Mouse (Mus musculus) cerebellum, adult 9-10 months (tissue): ENCODE measurements around the gene Nudt1.
"Not testable (repeated sequence)": the region's sequence is repeated elsewhere in the genome, so short reads cannot be mapped to it uniquely, and the experiment has no call there.

Source experiments
- DNase-seq: peaks from one replicate; pipeline ENCODE4 v3.0.0; 2022

Nudt1 gene

DNA sequence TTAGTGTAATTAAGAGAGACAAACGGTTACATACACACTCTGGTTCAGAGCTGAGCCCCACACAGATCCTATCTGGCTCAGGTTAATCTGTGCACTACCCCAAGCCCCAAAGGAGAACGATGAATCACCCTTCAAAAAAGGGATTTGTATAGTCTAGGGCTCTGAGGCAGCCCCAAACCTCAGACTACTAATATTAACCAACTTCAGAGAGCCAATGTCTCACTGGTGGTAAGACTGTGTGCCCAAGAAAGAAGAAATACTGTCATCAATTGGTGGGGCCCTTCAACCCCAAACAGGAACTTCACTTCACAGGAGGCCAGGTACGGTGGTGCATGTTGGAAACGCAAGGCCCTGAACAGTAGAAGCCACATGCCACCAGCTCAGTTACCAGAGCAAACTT lies 23.8 kb downstream of the Nudt1 start:
- DNase-seq = no peak

GRCm38 (mm10) chr5:140346050-140346449 lies 24.6 kb downstream of the Nudt1 start:
- DNase-seq = no peak

DNA sequence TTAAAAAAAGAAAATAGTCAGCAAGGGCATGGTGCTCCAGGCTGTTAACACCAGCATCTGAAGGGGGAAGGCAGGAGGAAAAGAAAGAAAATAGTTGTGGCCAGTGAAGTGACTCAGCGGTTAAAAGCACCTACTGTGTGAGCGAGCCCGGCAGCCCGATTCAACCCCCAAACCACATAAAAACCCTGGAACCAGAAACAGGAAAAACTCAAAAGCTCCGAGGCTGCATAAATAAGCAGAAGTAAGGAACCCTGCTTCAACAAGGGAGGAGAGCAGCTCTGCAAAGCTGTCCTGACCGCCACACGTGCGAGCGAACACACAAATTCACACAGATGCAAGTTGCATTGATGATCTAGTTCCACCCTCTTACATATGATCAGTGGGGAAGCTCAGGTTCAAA lies 28.4 kb downstream of the Nudt1 start:
- DNase-seq = no peak

GRCm38 (mm10) chr5:140350731-140351497 lies 29.5 kb downstream of the Nudt1 start:
- DNase-seq = no peak

- DNase-seq = no peak
These were observed 30.9 kb downstream of the Nudt1 start for GRCm38 (mm10) chr5:140352352-140352751.

- no peak for DNase-seq
These were observed 34.5 kb downstream of the Nudt1 start for GRCm38 (mm10) chr5:140355934-140356333.

DNA sequence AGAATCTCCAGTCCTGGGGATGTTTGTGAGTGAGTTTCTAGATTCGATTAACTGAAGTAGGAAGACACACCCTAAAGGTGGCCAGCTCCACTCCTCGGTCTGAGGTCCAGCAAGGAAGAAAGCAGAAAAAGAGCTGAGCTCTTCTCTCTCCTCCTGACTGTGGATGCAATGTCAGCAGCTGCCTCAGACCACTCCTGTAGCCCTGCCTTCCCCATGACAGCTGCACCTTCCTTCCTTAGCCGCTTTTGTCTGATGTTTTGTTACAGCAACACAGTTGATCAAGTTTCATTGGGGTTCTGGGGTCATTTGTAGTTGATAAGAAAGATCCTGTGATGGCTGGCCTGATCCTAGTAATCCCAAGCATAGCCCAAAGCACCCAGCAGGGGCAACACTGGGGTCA lies 36.0 kb downstream of the Nudt1 start:
- DNase-seq = no peak

GRCm38 (mm10) chr5:140359930-140360674 lies 38.6 kb downstream of the Nudt1 start:
- no peak for DNase-seq

DNA sequence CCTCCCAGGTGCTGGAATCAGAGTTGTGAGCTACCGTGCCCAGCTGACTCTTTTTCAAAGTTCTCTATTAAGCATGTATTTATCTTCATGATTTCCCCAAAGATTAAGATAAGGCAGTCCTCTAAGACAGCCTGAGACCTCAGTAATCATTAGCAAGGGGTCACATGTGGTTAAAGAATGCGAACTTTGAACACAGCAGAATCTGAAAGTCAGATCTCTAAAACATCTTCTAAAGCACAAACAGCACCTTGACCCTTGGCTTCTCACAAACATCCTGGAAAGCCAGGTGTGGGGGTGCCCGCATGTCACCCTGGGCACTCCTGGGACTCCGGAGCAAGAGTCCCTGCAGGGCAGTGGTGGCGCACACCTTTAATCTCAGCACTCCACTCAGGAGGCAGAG lies 43.0 kb downstream of the Nudt1 start:
- DNase-seq = no peak

DNA sequence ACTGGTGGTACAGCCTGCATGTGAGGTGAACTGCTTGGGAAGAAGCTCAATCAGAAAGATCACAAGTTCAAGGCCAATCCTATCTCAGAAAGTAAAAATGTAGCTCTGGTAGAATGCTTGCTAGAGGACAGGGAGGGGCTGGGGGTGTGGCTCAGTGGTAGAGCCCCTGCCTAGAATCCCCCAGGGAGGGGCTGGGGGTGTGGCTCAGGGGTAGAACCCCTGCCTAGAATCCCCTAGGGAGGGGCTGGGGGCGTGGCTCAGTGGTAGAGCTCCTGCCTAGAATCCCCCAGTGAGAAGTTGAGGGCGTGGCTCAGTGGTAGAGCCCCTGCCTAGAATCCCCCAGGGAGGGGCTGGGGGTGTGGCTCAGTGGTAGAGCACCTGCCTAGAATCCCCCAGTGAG lies 46.7 kb downstream of the Nudt1 start:
- DNase-seq = not testable (repeated sequence)

DNA sequence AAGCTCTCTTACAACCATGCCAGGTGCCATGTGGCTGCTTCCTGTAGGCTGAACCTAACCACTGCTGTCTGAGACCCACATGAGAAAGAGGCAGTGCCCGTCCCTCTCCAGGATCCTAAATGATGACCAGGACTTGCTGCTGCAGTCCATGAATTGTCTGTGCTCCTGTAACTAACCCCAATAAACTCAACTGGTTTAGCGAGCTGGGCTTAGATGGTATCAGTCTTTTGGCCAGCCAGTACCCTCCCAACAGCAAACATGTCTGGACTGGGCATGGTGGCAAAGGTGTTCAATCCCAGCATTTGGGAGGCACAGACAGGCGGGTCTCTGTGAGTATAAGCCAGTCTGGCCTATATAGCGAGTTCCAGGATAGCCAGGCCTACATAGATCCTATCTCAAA lies 47.5 kb downstream of the Nudt1 start:
- DNase-seq = no peak

GRCm38 (mm10) chr5:140369466-140369865 lies 48.0 kb downstream of the Nudt1 start:
- no peak for DNase-seq

GRCm38 (mm10) chr5:140370446-140371254 lies 49.2 kb downstream of the Nudt1 start:
- no peak for DNase-seq

DNA sequence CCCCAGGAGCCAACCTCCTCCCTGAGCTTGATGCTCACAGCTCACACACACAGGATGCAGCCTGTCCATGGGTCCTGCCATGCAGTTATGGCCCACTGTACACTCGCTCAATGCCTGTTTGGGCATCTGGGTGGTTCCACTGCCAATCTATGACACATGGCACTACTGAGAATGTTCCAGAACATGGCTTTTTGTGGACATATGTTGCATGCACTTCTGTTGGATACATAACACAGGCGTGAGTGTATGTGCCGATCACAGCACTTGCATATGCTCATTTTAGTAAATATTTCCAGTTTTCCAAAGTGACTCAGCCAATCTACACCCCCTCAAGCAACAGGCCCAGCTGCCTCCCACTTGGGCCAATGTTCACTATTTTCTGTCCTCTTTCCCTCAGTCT lies 50.2 kb downstream of the Nudt1 start:
- no peak for DNase-seq

- no peak for DNase-seq
These were observed 52.3 kb downstream of the Nudt1 start for GRCm38 (mm10) chr5:140373711-140374110.

DNA sequence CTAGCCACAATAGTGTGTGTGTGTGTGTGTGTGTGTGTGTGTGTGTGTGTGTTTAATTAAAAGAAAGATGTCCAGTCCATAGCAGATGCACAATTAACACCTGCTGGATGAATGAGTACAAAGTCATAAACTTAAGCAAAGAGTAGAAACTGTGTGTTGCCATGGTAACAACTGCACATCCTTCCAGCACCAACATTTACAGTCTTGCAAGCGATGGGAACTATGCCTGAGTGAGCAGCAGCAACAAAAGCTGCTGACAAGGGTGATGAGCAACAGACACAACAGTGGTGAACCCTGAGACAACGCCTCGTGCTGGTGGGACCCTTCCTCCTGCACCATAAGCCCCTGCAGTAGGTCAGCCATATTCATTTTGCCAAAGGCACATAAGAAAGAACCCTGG lies 52.8 kb downstream of the Nudt1 start:
- no peak for DNase-seq

GRCm38 (mm10) chr5:140375249-140375829 lies 53.9 kb downstream of the Nudt1 start:
- no peak for DNase-seq

GRCm38 (mm10) chr5:140378121-140378853 lies 56.8 kb downstream of the Nudt1 start:
- DNase-seq = no peak

DNA sequence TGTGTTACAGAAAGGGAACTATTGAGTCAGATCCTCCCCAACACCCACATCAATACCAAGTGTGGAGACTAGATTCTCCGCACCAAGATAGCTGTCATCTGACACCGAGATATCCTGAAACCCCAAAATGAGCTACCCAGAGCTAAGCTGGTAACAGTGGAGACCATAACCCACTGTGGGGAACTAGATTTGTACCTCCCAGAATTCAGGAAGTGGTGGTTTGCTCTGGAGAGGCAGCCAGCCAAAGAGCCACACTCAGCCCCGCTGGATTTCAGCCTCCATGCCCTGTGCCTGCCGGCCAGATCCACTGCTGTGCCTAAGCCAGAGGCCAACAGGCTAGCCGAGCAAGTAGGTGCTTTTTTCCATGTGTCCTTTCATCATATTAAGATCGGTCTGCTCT lies 57.8 kb downstream of the Nudt1 start:
- DNase-seq = no peak

DNA sequence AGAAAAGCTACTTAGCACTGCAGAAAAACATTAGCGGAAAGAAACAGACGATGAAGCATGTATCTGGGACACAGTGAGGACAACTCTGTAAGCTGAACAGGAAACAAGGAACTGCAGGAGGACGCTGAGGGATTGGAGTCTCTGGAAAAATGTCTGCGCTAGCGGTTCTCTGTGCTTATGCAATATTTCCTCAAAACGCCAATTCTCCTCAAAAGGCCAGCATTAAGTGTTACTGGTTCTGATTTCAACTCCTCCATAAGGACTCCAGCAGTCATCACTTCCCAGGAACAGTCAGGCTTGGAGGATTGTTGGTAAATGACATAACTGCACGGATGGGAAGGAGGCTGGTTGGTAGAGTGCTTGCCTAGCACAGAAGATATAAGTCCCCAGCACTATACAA lies 59.7 kb downstream of the Nudt1 start:
- DNase-seq = no peak

DNA sequence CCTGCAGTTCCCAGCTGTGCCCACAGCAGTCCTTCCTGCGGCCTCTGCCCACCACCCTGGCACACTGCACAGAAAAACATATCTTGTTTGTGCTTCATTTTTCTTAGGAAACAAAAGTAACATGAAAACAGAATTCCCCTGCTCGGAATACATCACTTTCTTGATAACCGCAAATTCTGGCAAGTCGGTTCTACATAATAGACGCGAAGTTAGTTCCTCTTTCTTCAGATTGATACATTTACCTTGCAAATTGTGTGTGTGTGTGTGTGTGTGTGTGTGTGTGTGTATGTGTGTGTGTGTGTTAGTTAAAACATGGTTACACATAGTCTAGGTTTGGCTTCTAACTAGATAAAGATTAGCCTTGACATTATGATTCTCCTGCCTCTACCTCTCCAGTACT lies 61.2 kb downstream of the Nudt1 start:
- no peak for DNase-seq

DNA sequence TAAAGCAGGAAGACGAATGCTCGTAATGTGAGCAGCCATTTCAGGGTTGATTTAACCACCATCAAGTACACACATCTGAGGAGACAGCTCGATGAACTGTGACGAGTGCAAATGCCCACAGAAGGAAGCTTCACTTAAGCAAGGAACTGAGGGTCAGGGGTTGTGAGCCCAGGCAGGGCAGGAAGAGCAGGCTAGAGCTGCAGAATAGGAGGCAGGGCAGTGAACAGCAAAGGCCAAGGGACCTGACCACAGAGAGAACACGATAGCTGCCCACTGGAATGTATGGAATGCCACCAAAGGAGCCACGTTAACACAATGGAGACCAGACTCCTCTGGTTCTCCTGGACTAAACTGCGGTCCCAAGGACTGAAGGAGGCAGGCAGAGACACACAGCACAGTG lies 62.1 kb downstream of the Nudt1 start:
- DNase-seq = no peak

DNA sequence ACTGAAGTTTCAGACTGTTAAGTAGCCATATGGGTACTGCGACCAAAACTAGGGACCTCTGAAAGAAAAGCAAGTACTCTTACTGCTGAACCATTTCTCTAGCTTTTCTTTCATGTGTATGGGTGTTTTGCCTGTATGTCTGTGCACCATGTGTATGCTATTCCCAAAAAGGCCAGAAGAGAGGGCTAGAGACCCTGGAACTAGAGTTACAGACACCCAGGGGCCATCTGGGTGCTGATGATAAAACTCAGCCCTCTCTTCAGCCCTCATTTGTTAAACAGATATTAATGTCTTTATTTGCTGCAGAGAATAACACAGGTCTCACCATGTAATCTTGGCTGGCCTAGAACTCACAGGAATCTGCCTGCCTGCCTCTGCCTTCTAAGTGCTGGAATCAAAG lies 63.0 kb downstream of the Nudt1 start:
- no peak for DNase-seq
